Mouse (Mus musculus) intestine, postnatal 0 days (tissue): Measurements from ENCODE around the gene Sestd1. TPM values are rescaled to one million over a fixed set of nuclear protein-coding genes. Genes with fewer than 3 reads are reported as not detected.
A peak's percentile ranks its signal among the peaks of the same experiment; 100 is the strongest.

ENCODE experiments used
- ATAC-seq: fragments of 200-750 bp; cut with Nextera tagmentation; 2 replicates; pipeline ENCODE4 v1.8.0; 2017; ENCODE audit warnings: mild to moderate bottlenecking, moderate TSS enrichment, moderate library complexity
- H3K27ac ChIP-seq: fragments of 300-500 bp; sonication (generic); 2 replicates; pipeline ENCODE4 v1.5.1; 2014; ENCODE audit warnings: mild to moderate bottlenecking, low read depth, low read length, moderate library complexity
- H3K27me3 ChIP-seq: fragments of 300-500 bp; sonication (generic); replicated peaks from 2 replicates; pipeline ENCODE4 v1.6.1; 2014; ENCODE audit warnings: low read length, mixed read lengths; ENCODE audit not compliant: control insufficient read depth, insufficient read depth
- H3K36me3 ChIP-seq: fragments of 300-500 bp; sonication (generic); 2 replicates; pipeline ENCODE4 v1.6.1; 2014; ENCODE audit warnings: mild to moderate bottlenecking, moderate library complexity; ENCODE audit not compliant: control insufficient read depth, insufficient read depth
- H3K4me1 ChIP-seq: fragments of 300-500 bp; sonication (generic); replicated peaks from 2 replicates; pipeline ENCODE4 v1.6.1; 2014; ENCODE audit warnings: antibody characterized with exemption, low read length, mixed read lengths; ENCODE audit not compliant: control insufficient read depth, insufficient read depth
- H3K4me2 ChIP-seq: fragments of 300-500 bp; sonication (generic); replicated peaks from 2 replicates; pipeline ENCODE4 v1.6.1; 2014; ENCODE audit warnings: low read depth, mild to moderate bottlenecking, moderate library complexity
- H3K4me3 ChIP-seq: fragments of 300-500 bp; sonication (generic); 2 replicates; pipeline ENCODE4 v1.5.1; 2014; ENCODE audit warnings: low read depth, low read length
- H3K9ac ChIP-seq: fragments of 300-500 bp; sonication (generic); 2 replicates; pipeline ENCODE4 v1.6.1; 2014; ENCODE audit warnings: mild to moderate bottlenecking, low read depth, low read length
- H3K9me3 ChIP-seq: fragments of 300-500 bp; sonication (generic); 2 replicates; pipeline ENCODE4 v1.6.1; 2016; ENCODE audit warnings: mixed run types; ENCODE audit not compliant: control insufficient read depth
- CTCF ChIP-seq: sonication (generic); IDR thresholded peaks from 2 replicates; pipeline ENCODE4 v1.5.1; 2016; ENCODE audit warnings: low read depth, mild to moderate bottlenecking, control low read depth, antibody characterized with exemption, moderate library complexity
- WGBS: fragments of 180-500 bp; shearing (Covaris S2); extraction: QIAGEN DNeasy Blood & Tissue Kit; methylation state at CpG from one replicate; pipeline ENCODE4 v1.1.7; 2014; 5-methylcytosine and 5-hydroxymethylcytosine counted together
- polyA plus RNA-seq: library from polyadenylated mRNA; unstranded; fragments of >200 nt; fragmentation: Nextera tagmentation; extraction: Ambion mirVana; gene quantifications from 2 replicates; pipeline ENCODE4 v1.2.1, GENCODE M21; 2015

Gene Sestd1
- polyA plus RNA-seq, 1 experiment from 2014 or later: 10.8 TPM

- Histone ChIP-seq H3K4me1 (peaks cover 8% of the 10 kb centered on the region), H3K27ac (no peak overlapping the region), H3K27me3 (no peaks in the 10 kb centered on the region), H3K4me3 (no peak overlapping the region), H3K4me2 (peak overlapping the region; percentile 52), H3K36me3 (no peaks in the 10 kb centered on the region), H3K9ac (no peak overlapping the region), H3K9me3 (no peaks in the 10 kb centered on the region)
- 57% methylated on average over 5 of the region's 5 CpGs for WGBS
- peak; percentile 68 for ATAC-seq
- no peak for TF ChIP-seq CTCF
Observed at GRCm38 (mm10) chr2:77275851-77276250, 4.5 kb downstream of the Sestd1 start.

GRCm38 (mm10) chr2:77274976-77275641 is 5.3 kb downstream of the Sestd1 start:
- Histone ChIP-seq H3K4me1 (peaks cover 11% of the 10 kb centered on the region), H3K4me2 (no peak overlapping the region), H3K4me3 (no peak overlapping the region), H3K27me3 (no peaks in the 10 kb centered on the region), H3K27ac (no peak overlapping the region), H3K36me3 (no peaks in the 10 kb centered on the region), H3K9me3 (no peaks in the 10 kb centered on the region), H3K9ac (no peak overlapping the region)
- WGBS: 73% methylated on average over 9 of the region's 9 CpGs
- no peak for ATAC-seq
- TF ChIP-seq CTCF: no peak

DNA sequence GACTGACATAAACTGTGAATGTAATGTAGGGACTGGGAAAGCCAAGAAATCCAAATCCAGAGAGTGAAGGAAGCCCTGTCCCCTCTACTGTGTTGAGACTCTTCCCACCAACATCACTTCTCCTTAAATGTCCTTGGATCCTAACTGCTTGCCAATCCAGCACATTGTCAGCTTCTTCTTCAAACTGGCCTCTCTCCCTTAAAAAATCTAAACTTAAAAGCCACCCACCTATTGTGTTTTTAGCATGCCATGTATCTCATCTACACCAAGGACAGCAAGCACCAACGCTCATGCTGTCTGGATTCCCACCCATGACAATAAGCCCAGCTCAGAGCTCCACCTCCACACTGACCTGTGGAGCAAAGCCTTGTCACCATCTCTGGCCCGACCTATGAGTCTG is 7.4 kb downstream of the Sestd1 start:
- TF ChIP-seq CTCF: no peak
- Histone ChIP-seq H3K9me3 (no peaks in the 10 kb centered on the region), H3K4me2 (no peak overlapping the region), H3K27ac (no peak overlapping the region), H3K4me1 (peaks cover 21% of the 10 kb centered on the region), H3K9ac (no peak overlapping the region), H3K27me3 (no peaks in the 10 kb centered on the region), H3K4me3 (no peak overlapping the region), H3K36me3 (no peaks in the 10 kb centered on the region)
- WGBS: 87% methylated on average over 2 of the region's 2 CpGs
- ATAC-seq: no peak

DNA sequence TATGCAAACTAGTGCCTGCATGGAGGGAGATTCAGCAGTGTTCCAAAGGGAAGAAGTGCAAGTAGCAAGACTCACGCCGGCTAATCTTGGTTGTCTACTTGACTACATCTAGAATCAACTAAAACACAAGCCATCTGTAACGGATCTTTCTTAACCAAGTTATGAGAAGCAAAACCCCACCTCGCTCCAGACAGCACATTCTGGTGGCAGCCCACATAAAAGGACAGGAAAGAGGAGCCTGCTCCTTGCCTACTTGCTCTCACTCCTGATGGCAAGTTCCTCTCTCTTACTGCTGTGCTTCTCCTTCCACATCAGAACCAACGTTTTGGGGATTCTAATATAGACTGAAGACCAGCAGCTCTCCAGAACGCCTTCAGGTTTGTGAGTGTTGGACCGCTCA is 9.6 kb downstream of the Sestd1 start:
- no peaks in the 10 kb centered on the region for H3K9me3 ChIP-seq
- H3K4me1 ChIP-seq: peaks cover 25% of the 10 kb centered on the region
- no peak for TF ChIP-seq CTCF
- H3K27ac ChIP-seq: no peak overlapping the region
- no peak overlapping the region for H3K9ac ChIP-seq
- no peak for ATAC-seq
- H3K4me2 ChIP-seq: no peak overlapping the region
- no peaks in the 10 kb centered on the region for H3K27me3 ChIP-seq
- no peak overlapping the region for H3K4me3 ChIP-seq
- 77% methylated on average over 7 of the region's 7 CpGs for WGBS
- H3K36me3 ChIP-seq: no peaks in the 10 kb centered on the region

DNA sequence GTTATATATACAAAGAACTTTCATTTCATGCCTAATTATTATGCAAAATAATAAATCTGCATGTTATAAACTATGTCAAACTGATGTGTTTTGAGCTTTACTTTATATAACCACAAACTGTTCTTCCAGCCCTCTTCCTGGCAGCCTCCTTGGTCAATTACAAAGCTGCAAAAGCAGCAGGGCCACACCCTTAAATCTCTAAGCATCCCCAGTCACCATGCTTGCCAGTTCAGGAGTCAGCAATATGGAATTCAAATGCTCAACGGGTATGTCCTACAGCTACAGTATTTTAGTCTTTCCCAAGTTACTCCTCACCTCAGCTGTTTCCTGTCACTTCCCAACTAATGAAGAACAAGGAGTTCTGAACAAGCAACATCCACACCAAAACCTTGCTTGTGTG is 10.3 kb downstream of the Sestd1 start:
- no peak overlapping the region for H3K27ac ChIP-seq
- no peaks in the 10 kb centered on the region for H3K36me3 ChIP-seq
- no peaks in the 10 kb centered on the region for H3K27me3 ChIP-seq
- H3K4me2 ChIP-seq: no peak overlapping the region
- TF ChIP-seq CTCF: no peak
- H3K4me3 ChIP-seq: no peak overlapping the region
- no peak overlapping the region for H3K9ac ChIP-seq
- 38% methylated on average over 1 of the region's 1 CpGs for WGBS
- peaks cover 21% of the 10 kb centered on the region for H3K4me1 ChIP-seq
- no peaks in the 10 kb centered on the region for H3K9me3 ChIP-seq
- no peak for ATAC-seq

DNA sequence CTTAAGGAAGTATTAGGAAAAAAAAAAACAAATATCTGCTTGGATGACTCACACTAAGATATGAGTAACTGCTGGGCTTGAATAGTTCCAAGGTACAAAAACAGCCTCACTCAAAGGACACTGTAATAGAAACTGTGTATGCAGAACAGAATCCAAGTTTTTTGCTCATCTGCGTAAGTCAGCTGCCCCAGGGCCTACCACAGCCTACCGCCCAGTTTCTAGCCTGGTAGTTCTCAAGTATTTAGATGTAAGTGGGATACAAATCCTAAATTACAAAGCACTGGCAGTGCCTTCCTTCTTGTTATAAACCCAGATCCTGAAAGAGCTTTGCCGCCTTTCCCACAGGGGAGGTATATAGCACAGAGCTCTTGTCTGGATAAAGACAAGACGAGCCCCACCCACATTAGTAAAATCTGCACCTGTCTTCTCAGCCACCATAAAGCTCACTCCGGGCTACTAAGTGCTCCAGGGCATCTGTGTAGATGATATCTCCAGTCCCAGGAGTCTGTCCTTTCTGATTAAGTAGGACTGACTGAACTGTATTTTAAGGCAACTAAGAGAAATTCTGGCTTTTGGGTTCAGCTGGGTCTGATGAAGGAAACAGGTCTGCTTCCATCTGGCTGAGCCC is 11.7 kb downstream of the Sestd1 start:
- H3K4me2 ChIP-seq: peak overlapping the region; percentile 24; the same call in 1 of the 2 replicates
- H3K4me1 ChIP-seq: peaks cover 21% of the 10 kb centered on the region
- H3K9me3 ChIP-seq: no peaks in the 10 kb centered on the region
- peak; percentile 93 for ATAC-seq
- no peaks in the 10 kb centered on the region for H3K27me3 ChIP-seq
- H3K36me3 ChIP-seq: no peaks in the 10 kb centered on the region
- no peak overlapping the region for H3K9ac ChIP-seq
- H3K4me3 ChIP-seq: no peak overlapping the region
- H3K27ac ChIP-seq: peak overlapping the region; percentile 84
- no peak for TF ChIP-seq CTCF
- 27% methylated on average over 5 of the region's 5 CpGs for WGBS
